Mouse (Mus musculus) gastrocnemius, postnatal 4 days (tissue): ENCODE results near the gene Ctnna2. TPM values are rescaled to one million over a fixed set of nuclear protein-coding genes. Genes with fewer than 3 reads are reported as not detected.

Experiments used
- DNase-seq, 2 experiments: peaks; one replicate each; pipeline ENCODE4 v3.0.0; 2021 to 2022; ENCODE audit warnings: low spot score in 2 of 2, mixed read lengths in 2 of 2
- total RNA-seq, 2 experiments: library from RNA; stranded (reverse); gene quantifications; 2 replicates each; pipeline ENCODE4 v1.2.3; 2021

Ctnna2 gene
- total RNA-seq, 2 experiments from 2014 or later: 0.52 to 0.62 TPM

DNA sequence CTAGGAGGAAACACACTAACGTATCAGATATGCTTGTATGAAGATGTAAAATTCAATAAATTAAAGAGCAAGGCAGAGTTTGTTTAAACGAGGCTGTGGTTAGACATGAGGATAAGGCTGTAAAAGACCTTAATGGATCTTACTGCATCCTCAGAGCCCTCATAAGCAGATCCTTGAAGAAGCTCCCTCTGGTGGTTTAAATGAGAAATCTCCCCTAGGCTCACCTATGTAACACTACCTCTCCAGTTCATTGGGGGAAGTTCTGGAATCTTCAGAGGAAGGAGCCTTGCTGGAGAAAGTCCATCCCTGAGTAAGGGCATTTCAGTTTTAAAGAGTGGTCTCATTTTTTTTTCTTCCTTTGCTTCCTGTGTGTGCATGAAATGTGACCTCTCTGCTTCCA lies 380.3 kb downstream of the Ctnna2 start:
- DNase-seq: no peak

DNA sequence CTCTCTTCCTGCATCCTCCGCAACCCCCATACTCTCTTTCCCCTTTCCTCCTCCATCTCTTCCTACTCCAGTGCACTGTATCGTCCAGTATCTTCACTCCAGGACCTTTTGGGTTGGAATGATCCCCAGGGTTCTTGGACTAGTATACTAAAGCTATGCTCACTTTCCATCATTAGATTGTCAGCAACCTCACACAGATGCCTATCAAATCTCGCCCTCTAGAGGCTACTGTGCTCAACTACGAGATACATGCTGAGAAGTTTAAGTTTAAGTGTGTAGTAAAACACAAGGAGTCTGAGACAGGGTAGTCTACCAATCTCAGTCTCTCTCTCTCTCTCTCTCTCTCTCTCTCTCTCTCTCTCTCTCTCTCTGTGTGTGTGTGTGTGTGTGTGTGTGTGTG lies 396.9 kb downstream of the Ctnna2 start:
- no peak for DNase-seq

DNA sequence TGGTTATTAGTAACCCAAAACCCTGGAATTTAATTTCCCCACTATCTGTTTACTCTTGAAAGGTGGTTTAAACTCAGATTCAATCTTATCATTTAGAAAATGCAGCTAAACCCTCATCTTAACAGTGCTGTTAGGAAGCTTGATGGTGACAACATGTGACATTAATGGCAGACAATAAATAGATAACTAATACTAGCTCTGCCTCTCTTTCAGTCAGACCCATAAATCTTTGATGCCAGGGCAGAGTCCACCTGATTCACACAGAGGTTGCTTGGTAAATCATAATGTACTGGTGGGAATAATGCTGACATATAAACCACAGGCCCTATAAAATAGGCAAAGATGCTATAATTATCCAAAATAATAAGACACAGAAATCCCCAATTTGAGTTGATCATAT lies 398.6 kb downstream of the Ctnna2 start:
- DNase-seq: no peak

DNA sequence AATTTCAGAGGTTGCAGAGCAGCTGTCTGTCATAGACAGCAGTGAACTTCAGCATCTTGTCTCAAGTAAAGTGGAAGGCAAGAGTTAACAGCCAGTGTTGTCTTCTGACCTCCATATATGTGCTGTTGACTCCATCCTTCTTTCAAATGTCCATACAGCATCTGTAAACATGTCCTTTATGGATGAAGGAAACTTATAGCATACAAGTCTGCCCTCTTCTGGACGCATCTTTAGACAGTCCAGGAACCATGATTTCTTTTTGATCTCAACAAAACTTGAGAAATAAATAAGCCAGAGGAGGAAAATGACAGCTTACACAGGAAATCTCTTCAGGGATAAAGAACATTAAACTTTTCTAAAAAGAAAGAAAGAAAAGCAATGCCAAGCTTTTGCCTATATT lies 400.9 kb downstream of the Ctnna2 start:
- DNase-seq: no peak

DNA sequence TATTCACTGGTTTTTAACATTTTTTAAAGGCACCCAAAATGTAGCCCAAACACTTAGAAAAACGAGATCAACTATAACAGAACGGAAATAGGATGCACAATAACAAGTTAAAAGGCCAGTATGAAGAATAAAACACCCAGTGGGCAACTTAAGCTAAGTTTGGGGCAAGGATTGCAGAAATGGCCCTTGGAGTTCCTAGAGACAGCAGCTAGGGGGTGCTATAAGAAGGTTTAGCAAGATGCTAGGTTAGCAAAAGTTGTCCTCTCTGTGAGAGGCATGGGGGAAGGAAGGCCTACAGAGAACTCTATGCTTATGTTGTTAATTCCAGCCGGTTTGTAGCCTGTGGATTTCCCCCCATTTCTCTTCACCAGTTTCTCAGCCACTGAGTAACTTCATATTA lies 401.9 kb downstream of the Ctnna2 start:
- no peak for DNase-seq

DNA sequence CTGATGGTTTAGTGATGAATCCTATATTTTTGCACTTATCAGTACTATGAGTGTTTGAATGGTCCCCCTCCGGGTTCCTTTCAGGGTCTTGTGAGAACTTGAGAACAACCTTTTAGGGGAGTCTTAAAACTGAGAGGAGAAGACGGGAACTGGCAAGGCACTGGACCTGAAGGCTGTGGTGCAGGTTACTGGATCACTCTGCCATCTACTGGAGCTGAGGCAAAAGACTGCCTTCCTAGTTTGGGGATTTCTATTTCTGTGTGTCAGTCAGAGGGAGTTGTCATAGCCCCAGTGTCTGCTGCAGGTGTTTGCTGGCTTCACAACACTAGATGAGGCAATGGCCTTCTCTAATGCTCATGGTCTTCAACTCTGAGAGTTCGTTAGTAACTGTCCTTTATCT lies 406.9 kb downstream of the Ctnna2 start:
- no peak for DNase-seq

DNA sequence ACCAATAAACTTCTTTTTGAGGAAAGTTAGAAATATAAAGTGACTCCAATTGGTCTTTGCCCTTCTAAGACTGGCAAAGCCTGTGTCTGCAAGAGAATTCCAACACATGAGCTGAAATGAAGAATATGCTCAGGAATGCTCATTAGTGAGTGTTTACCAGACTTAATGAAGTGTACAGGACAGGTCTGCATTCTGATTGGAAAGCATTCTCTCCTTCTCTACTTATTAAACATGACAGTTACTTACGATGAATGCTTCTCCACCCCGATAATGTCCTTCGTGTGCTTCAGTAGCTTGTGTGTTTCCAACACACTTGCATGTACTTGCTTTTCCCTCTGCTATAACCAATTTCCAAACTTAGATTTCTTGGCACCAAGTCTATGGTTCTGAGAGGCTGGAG lies 409.6 kb downstream of the Ctnna2 start:
- no peak for DNase-seq

DNA sequence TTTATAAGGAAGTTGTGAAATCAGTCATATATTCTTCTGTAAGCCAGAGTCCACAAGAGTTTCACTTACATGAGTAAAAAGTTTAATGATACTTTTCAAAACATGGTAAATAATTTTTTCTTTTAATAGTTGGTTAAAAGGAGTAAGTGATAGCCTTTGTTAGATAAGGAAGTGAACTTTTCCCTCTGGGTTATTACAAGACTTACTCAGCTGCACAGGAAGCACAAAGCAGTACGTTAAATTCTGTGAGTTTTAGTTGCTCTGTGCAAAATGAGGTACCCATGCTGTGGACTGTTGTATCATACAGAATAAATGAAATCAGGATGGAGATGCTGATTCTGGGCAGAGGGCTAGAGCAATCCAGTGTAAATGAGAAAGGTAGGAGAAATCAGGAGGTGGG lies 423.3 kb downstream of the Ctnna2 start:
- DNase-seq: no peak

DNA sequence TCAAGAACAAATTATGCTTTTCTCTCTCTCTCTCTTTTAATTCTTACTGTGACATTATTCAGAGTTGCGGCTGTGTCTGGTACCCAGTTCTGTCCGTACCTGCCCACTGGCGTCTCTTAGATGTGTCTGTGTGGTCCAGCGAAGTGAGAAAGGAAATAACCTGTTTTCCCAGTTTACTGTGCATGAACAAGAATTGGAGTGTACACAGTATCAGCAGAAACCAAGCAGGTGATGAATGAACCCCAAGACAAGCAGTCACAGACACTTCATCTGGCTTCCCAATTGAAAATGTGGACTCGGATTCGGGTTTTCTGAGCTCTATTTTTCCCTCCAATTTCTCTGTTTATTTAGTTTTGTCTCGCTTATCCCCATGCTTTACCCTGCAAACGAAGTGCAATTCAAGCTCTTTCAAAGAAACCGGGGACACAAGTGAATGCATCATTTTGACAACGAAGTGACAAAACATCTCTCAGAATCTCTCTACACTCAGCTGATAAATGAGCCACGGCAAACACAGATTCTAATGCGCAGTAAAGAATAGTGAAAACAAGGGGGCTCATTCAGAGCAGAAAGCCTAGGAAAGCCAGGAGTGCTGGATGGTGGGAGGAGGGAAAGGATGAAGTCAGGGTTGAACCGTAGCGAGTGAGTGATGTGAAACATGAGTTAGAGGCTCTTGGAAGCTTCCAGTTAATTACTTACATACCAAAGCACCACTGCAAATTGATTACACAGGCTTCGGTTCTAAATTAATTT lies 442.3 kb downstream of the Ctnna2 start:
- no peak for DNase-seq

DNA sequence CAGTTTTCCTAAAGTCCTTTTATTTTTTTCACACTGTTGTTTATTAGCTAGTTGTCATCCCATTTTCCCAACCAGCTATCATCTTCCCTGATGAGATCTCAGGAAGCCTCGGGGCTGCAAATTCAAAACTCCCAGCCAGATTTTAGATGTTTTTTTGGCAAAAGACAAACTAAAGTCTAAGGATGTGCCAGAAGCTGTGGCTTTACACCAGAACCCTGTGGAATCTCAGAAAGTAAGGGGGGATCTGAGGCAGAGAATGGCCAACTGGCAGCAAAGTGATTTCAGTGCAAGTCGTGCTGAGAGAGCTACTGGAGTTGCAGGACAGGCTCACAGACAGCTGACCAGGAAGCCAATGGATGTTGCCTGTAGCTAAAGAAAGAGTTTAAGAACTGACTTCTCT lies 451.9 kb downstream of the Ctnna2 start:
- no peak for DNase-seq

DNA sequence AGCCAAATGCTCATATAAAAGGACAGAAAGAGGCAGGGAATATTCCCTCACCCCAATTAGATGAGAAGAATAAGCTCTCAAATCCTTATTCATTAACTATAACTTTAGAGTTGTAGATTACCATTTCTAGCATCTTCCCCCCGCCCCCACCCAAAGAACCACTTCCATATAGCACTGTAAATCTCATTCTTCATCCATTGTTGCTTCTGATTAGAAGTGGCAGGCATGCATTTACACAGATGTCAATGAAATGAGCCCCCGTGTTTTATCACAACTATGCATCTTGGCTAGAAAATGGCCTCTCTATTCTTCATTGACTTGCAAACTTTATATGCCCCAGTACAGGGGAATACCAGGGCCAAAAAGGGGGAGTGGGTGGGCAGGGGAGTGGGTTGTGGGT lies 457.7 kb downstream of the Ctnna2 start:
- no peak for DNase-seq

DNA sequence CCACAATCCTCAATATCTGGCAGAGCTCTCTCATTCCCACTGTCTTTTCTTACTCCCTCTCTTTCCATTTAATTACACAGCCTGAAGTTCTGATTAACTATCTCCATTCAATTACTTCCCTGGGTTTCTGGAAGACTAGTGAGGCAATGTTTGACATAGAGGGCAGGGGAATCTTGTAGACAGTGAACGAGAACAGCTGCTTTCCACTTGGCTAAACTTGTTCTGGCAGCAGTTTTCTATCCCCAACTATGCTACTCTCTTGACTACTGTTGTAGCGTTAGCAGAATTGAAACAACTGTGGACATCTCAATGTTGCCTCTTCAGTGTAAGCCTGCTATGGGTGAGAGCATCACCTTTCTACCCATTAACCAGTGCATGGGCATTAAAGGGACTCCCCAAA lies 463.0 kb downstream of the Ctnna2 start:
- DNase-seq: no peak

DNA sequence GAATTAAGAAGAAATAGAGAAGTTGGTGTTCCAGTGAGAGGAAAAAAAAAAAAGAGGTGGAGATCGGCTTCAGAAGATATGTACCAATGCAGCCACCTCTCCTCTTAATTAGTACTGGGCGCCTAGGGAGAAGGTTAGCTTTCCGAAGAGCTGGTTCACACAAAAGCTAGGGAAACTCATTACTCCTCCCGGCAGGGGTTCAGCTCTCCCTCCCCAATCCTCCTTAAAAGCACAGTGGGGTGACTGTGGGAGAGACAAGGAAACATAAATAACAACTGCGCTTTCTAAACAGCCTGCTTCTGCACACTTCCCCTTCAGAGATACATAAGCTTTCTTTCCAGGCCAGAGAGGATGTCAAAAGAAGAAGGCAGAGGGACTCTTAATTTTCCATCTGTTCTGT lies 467.7 kb downstream of the Ctnna2 start:
- DNase-seq: no peak

DNA sequence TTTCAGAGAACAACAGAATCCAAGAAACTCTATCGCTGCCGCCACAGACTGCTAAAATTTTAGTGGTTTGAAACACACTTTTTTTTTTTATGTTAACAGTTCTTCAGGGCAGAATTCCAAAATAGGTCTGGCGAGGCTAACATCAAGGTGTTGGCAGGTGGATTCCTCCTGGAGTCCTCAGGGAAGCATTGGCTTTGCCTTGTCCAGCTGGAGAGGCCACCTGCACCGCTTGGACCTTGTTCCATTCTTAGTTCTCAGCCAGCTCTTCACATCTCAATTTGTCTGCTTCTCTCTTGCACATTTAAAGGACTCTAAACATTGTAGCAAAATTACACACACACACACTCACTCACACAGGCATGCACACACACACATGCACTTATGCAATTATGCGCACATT lies 487.8 kb downstream of the Ctnna2 start:
- DNase-seq: no peak

DNA sequence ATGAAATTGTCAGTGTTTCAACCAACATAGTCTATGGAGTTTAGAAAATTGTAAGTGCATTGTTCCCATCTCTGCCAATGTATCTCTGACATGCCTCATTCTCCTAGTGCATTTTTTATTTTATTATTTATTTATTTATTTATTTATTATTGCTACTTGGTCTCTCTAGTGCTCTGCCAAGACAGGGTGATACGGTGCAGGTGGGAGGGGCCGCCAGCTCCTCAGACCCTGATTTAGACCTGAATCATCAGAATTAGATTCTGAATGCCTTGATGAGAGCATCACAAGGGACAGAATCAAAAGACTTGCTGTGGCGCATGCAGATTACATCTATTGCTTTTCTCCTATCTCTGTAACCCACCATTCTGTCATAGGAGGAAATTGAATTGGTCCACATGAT lies 492.8 kb downstream of the Ctnna2 start:
- no peak for DNase-seq

DNA sequence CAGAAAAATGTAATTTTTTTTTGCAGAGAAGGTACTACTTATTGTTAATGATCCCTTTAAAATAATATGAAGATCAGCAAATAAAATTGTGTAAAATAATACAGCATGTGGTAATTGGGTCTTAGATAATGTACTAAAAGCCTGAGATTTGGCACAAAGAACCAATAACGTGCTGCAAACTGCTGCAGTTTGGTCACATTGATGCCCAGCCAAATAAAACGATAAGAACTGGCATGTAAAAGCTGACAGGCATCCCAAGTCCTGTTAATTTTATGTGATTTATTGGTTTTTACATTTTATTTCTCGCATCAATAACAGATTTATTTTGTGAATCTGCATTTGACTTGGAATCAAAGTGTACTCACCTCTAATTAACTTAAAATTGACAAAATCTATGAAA lies 497.4 kb downstream of the Ctnna2 start:
- DNase-seq: no peak

DNA sequence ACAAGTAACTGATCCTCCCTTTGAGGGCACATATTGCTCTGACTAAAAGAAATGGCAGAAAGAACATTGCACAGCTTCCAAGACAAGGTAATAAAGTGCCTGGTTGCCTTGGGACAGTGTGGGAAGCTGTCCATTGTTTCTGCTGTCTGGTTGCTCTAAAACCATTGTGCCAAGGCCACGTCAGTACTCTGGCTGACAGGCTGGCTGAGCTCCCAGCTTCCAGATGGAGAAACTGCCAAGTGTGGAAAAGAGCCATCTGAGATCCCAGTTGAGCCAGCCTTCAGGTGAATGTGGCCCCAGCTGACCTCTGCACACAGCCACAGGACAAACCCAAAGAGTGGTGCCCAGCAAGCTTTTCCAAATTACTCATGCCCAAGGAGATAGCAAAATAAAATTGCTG lies 504.1 kb downstream of the Ctnna2 start:
- DNase-seq: peak in 1 of 2 experiments; percentile 8

DNA sequence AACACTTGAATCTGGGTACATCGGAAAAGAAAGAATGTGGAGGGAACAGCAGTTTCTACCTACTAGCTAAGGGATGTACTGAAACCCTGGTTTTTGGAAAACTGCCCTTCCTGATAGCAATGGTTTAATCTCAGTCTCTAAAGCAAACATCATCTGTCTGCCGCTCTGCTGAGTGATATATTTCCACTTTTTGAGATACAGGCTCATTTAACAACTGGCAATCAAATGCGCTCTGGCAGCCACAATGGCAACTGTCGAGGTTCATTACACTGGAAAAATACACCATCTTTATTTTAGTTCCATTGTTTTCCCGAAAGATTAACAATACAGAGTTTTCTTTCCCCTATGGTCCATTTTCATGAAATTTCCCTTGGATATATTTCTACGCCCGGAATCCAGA lies 506.2 kb downstream of the Ctnna2 start:
- no peak for DNase-seq

DNA sequence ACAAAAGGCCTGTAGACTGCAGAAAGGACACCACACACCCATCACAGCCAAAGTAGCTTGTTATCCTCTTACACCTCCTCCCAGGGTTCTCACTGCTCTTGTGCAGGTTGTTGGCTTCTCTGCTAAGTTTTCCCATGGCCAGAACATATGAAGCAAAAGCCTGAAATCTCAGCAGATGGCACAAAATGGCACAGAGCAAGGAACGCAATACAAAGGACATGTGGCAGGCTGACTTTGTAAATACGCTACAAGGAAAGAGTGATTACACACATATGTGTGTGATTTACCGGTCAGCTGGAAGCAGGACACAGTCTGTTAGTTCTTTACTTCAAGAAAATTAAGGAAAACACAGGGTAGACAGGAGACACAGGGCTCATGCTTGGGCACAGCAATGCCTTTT lies 511.4 kb downstream of the Ctnna2 start:
- DNase-seq: no peak

DNA sequence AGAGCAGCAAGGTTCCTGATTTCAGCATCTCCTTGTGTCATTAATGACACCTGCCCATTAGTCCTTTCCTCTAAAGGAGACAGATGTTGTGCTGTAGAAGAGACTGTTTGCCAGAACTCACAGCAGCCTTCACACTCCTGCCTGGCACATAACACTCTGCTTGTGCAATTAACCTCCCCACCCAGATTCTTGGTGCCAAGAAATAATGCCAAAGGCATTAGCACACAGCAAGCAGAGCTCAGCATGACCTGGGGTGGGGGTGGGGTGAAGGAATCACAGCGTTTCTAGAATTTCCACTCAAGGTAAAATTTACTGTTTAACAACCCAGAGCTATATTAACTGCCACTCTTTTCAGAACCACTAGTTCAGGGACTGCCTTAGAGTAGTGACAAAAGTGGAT lies 516.8 kb downstream of the Ctnna2 start:
- DNase-seq: no peak

DNA sequence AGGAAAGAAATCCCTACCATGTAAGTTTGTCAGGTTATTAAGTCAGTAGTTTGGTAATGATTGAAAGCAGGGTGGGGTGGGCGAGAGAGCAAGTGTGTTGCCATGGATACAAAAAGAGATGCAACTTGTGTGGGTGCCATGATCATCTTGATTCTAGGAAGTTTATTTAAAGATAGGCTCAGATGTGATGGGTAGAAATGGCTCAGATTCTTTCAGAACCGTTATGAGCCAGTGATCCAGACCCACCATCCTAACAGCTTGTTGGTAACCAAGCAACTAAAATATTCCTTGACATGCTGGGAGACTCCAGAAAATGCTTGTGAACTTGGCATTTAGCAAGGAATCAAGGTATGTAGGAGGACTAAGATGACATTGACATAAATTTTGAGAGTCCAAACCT lies 521.6 kb downstream of the Ctnna2 start:
- no peak for DNase-seq

DNA sequence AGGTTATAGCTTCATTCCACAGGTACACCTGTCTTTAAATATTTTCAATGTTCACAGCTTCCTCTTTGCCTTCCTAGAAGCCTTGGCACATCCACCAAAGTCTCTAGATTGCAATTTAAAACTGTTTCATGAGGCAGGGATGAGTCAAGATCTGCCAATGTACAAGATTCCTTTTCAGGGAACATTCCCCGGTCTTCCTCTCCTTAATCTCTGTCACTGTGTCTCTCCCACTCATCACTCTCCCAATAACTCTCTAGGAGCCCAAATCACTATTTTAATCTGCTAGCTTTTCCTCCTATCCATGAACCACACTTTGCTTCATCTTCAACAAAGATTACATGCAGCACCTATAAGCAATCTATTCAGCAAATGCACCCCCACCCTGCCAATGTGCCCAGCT lies 532.6 kb downstream of the Ctnna2 start:
- DNase-seq: no peak

DNA sequence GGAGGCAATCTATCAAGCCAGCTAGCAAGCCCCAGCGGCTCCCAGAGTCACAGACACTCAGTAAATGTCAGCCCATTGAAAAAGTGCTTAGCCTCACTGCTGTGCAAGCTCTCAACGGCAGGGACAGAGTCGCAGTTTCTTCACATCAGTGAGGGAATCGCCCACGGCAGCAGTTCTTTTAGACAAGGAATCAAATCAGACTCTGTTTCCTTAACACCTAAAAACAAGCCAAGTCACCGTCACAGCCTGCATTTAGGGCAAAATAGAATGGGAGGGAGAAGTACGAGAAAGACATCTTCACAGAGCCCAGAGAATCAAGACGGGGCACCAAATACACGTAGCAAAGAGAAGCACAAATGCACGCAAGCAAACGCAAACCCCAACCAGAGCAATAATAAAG lies 535.6 kb downstream of the Ctnna2 start:
- no peak for DNase-seq

DNA sequence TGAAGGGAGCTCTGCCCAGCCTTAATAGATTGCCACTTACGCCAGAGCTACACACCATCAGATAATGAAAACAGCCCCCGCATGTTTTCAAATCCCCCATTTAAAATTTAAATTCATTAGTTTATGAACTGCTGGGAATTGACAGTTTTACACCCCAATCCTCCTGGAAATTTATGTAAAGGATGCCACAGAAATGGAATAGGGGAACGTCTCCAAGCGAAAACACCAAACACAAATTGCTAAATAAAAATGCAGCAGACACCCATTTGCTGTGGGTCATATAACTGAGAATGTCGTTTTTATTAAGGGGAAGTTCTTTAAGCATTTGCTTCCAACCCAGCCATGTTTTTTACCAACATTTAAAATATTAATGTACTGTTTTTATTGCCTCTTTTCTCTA lies 538.4 kb downstream of the Ctnna2 start:
- no peak for DNase-seq
